Mouse (Mus musculus) thymus, postnatal 25 days (tissue): ENCODE measurements at regions not wholly inside any gene's neighbourhood (a gene's known extent, or its start where the extent isn't known, plus 50 kb on each side); places are given as distances from the start of the nearest gene placed in this dataset.
"Not testable (repeated sequence)": the region's sequence is repeated elsewhere in the genome, so short reads cannot be mapped to it uniquely, and the experiment has no call there.

ENCODE experiments used
- DNase-seq: peaks from one replicate; pipeline ENCODE4 v3.0.0; 2022

DNA sequence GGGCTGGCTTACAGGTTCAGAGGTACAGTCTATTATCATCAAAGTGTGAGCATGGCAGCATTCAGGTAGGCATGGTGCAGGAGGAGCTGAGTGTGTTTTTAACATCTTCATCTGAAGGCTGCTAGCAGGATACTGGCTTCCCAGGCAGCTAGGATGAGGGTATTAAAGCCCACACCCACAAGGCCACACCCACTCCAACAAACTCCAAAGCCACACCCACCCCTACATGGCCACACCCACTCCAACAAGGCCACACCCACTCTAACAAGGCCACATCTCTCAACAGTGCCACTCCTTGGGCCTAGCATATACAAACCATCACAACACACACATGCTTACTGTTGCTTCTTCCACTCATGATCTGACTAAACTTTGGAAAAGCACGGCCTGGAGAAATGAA lies 172.5 kb downstream of the Msrb3 start:
- no peak for DNase-seq

DNA sequence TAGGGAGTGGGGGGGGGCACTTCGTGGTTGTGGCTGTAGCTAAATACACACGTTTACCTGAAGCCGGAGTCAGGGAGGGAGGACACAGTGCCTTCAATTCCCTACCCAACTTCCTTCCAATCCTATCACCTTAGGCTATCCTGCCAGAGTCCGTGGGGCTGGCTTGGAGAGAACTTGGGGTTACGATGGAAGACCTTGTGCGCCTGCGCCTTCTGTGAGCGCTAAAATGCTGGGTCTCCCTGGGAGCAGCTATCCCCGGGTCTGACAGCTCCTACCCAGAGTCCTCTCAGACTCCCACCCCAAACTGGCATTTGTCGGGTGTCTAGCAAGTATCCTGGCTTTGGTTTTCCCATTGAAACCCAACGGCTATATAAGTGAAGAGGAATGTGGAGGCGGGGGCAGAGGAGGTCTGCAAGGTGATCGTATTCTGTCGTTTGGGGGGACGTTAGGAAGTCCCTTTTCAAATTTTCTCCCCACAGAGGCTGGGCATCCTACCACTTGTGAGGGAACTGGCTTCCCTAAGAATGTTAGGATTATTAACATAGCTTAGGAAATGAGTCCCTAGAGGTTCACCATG lies 176.9 kb downstream of the Msrb3 start:
- no peak for DNase-seq

DNA sequence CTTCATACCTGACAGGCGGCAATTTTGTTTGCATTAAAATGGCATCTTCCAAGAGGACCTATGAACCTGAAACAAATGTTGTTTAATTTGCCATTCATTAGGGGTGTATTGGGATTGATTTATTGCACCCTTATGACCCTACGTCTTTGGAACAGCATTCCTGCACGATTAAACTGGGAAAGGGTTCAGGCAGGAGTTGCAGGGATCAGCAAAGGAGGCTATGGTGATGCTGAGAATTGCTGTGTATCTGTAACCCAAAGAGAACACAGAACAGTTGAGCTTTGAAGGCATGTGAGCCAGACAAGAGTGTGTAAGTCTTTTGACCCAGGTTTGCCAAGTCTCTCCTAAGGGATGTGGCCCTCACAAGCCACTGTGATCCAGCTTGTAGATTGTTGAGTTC lies 177.9 kb downstream of the Msrb3 start:
- no peak for DNase-seq

DNA sequence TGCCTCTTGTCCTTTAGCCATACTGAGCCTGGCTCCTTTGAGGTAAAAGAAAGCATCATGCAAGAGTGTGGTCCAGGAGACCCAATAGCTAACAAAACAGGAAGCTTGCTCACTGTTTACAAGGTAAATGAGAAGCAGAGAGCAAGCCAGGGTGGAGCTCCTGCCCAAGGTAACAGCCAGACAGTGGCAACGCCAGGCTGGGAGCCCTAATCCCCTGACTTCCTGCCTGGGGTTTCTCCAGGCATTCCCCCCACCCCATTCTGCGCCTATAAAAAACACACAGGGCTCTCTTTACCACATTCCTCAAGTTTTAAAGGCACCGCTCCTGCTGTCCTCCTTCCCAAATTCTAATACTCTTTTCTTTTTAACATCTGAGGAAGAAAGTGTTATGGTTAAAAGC lies 178.8 kb downstream of the Msrb3 start:
- no peak for DNase-seq

DNA sequence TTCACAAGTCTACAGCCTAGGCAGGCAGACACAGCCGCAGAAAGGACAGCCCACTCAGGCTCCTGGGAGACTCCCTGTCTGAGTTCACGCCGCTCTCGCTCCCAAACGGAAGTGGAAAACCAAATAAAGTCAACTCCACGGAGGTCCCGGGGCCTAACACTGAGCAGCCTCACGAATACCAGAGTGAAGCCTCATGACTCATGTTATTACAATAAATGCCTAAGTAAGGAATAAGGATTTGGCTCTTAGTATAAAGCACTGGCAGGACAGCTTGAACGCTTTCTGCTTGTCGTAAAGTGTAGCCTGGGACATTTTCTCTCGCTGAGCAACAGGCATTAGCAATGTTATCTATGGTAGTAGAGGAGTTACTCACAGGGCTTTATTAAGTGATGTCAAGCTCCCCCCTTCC lies 181.7 kb downstream of the Msrb3 start:
- no peak for DNase-seq

DNA sequence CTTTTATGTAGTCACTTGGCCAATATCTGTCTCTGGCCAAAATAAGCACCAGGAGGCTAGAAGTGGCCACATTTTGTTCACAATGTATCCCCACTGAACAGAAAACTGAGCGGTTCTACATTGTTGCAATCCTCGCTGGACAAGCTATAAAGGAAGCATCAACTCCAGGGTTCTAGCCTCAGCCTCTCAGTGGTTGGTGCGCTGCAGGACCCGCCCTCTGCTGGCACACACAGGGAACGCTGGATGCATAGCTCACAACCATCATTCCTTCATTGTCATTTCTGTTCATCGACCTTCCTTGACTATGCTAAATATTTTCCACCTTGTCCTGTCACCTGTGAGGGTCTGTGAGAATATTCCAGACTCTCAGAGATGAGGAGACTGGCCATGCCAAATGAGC lies 182.5 kb downstream of the Msrb3 start:
- DNase-seq: no peak

DNA sequence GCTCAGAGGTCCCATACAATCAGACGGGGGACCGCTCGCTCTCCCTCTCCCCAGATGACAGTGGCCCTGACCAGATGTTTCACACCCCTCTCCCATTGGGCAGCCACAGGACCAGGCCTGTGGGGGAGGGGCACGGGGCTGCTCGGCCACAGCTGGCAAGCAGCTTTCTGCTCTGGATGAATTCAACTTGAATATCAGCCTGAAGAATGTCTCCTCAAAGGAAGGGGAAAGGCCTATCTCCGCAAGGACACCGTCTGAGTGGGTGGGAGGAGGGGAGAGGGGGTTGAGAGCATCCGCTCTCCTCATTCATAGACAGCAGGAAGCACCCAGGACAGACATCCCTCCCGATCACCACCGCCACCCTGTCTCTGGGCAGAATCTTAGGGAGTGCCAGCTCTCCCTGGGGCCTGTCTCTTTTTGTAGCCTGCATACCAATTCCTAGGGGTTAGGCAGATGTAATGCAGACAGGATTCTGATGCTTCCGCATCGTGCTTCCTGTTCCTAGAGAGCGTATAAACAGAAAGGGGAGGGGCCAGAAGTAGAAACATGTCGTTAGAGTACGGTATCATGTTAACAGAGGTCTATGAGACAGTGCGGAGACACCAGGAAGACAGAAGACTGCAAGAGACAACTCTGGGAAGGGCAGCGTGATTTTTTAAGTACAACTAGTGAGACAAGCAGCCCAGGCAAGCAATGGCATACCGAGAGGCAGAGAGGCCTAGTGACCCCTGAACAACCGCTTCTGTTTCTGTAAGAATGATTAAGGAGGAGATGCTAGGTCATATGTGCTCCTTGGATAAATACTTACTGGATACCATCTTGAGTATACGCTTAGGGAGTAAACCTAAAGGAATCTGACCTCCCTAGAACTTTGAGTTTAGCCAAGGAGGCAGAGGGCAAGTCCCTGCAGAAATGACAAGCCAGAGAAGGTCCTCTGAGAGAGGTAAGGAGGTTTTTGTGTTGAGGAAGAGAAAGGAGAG lies 190.8 kb downstream of the Msrb3 start:
- no peak for DNase-seq

DNA sequence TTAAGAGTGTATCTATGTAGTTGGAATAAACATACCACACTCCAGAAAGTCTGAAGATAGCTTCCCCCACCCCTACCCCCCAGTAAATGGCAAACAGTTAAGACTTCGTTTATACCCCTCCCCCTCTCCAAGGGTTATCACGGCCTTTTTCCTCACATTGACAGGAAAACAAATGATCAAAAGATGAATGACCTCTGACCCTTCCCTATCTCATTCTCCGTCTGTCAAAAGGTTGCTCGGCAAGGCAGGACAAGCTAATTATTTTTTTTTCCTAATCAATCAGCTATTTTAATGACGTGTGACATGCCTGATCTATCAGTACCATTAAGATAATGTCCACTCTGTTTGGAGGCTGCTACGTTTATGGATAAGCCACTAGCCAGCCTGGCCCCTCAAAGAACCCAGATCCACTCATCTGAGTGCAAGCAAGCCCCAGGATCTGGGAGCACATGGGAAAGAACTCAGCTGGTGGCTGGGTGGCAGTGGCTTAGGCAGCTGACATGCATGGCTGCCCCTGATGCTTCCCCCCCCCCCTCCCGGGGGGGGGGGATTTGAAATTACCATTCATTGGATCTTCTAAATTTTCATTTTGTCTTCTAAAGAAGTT lies 192.1 kb downstream of the Msrb3 start:
- DNase-seq: no peak

DNA sequence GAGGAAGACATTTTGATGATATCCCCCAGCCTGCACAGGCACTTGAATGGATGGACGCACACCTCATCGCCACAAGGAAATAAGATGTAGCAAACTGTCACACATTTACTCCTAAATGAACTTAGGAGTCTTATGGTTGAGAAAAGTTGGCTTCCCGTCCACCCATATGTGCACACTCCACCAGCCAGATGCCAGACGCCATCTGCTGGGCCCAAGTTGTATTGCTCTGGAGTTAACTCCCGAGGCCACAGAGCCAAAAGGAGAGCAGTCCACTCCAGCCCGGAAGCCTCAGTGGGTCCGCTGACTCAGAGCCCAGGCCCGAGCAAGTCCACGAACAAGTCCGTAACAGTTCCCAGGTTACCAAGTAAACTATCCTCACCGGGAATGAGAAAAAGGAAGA lies 197.1 kb downstream of the Msrb3 start:
- peak; percentile 73 for DNase-seq

DNA sequence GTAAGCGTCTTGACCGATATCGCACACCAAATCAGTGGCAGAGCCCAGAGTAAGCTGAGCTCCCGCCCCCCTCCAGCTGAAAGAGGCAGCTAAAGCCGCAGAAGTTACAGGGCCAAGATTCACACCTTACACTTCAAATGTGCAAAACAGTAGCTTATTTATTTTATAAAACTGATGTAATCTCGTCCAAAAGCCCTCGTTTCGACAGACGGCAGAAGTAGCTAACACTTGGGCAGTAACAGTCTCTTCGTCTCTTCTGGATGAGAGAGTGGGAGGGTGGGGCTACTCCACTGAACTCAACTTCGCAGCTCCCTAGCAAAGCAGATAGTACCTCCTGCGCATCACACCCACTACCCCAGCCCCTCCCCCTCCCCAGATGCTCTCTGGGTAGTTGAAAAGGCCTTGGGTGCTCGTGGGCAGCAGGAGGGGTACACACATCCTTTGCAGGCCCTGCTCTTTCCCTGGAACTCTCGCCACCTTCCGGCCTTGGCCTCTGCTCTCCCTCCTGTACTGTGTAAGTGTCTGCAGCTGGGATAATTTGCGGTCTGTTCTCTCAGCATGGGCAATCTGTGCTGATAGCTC lies 201.5 kb downstream of the Msrb3 start:
- DNase-seq: peak; percentile 30

DNA sequence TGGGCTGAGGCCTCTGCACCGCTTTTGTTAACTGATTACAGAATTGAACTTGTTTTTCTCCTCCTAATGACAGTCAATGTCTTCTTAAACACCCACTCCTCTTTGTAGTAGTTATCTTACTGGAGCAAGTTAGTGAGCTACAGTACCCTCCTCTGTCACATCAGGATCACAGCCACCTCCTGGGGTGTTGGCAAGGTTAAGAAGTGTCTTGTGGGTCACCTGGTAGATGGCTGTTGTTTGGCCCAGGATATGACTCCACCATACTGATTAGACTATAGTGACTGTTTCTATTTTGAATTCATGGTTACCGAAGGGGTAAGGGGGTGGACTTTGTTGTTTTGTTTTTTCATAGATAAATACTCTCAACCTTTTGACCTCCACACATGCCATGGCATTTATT lies 202.4 kb downstream of the Msrb3 start:
- DNase-seq: no peak

DNA sequence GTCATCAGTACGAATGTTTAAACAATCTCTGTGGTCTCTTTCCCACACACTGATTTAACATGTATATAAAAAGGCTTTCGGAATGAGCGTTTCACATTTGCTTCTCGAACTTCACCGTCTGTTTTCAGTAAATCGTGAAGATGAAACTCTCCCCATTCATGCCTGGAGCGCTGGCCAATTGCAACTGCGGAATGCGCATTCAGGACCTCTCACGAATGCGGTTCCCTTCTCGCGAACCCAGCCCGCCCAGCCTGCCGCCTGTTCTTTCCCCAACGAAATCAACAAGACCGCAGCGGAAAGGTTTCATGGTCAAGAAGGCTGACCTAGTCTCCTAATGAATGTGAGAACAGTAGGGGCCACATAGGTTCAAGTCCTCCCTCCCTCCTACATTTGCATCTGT lies 204.4 kb downstream of the Msrb3 start:
- DNase-seq: no peak

DNA sequence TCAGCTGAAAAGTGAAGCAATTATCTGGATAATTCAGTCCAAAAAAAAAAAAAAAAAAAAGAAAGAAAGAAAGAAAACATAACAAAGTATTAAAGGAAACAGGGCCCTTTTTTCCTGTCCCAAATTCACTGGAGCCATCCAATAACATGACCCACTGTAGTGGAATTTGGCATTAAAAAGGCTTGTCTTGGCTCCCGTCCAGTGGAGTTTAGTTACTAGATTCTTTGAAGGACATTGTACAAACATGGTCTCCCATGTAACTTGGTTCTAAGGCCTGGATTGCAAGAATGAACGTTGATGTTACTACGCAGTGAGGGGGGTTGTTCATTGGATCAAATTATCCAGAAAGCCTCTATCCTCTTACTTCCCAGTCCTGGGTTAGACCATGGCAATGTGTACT lies 207.4 kb downstream of the Msrb3 start:
- DNase-seq: no peak

DNA sequence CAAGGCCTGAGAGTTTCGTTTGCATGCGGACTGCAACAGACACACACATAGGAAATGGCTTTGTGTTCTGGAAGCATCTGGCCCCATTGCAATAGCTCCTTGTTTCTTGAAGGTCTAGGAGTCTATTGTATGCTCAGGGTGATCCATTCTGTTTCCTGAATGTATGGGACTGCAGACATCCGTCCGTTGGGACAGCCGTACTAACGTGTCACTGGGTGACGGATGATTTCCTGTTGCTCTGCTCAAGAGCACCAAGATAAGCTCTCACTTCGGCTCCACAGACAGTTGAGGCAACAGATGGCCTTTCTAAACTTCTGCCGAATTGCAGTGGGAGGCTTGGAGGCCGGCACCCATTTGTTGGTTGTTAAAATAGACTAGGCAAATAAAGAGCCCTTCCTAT lies 209.9 kb upstream of the Hmga2 start:
- peak; percentile 23 for DNase-seq

DNA sequence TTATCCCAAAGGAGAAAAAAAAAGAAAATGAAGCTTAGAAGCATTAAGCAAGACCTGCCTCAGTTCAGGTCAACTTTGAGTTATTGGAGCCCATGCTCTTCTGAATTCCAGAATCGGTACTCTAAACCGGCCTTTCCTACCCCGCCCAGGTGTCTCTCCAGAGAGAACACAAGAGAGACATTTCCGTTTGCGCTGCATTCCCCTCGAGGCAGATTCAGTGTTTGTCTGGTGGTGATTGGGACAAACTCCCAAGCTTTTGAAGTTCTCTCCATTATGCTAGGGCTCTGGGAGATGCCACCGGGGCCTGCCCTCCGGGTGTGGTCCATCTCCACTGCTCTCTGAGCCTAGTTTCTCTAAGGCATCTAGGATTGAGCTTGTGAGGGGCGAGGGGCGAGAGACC lies 205.8 kb upstream of the Hmga2 start:
- no peak for DNase-seq

DNA sequence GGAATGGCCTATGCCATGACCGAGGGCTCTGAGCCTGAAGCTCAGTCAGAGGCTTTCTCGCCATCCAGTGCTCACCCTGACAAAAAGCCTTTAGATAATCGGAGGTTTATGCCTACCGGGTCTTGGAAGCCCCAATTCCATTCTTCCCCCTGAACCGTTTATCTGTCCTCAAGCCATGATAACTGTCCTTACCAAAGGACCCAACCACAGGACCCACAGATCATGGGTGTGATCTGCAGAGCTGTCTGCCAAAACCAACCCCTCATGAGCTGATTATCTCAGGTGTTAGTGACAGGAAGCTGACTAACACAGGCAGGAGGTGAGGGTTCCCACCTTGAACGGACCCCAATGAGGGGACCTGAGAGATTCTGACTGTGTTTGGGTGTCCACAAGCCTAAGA lies 203.7 kb upstream of the Hmga2 start:
- no peak for DNase-seq

DNA sequence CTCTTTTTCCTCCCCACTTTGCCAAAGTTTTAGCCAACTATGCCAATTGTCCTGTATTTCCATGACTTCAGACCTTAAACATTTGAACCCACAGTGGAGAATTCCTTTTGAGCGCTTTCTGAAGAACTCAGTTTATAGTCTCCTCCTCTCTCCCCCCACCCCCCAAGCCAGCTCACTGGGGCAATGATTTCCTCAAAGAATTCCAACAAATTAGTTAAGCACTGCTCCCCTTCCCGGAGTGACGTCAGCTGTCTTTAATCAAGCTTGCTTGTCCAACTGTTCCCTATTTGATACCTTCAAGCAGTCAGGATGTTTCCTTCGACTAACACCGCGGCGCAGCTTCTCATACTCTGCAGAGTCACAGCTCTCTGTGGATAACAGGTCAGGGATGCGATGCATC lies 202.0 kb upstream of the Hmga2 start:
- DNase-seq: no peak

DNA sequence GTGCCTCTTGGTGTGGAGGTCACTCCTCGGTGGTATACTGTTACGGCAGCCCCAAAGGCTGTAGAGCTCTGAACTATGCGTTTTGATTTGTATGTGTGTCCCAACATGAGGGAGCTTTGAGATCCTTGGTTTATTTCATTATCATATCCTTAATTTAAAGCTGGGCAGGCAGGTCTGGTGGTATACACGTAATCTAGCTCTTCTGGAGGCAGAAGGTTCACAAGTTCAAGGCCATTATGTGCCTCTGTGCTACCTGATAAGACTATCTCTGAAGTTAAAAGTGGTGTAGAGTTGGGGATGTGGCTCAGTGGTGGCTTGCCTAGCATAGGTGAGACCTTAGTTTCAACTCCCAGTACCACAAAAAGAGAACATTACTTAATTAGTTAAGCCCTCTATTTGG lies 199.1 kb upstream of the Hmga2 start:
- no peak for DNase-seq

DNA sequence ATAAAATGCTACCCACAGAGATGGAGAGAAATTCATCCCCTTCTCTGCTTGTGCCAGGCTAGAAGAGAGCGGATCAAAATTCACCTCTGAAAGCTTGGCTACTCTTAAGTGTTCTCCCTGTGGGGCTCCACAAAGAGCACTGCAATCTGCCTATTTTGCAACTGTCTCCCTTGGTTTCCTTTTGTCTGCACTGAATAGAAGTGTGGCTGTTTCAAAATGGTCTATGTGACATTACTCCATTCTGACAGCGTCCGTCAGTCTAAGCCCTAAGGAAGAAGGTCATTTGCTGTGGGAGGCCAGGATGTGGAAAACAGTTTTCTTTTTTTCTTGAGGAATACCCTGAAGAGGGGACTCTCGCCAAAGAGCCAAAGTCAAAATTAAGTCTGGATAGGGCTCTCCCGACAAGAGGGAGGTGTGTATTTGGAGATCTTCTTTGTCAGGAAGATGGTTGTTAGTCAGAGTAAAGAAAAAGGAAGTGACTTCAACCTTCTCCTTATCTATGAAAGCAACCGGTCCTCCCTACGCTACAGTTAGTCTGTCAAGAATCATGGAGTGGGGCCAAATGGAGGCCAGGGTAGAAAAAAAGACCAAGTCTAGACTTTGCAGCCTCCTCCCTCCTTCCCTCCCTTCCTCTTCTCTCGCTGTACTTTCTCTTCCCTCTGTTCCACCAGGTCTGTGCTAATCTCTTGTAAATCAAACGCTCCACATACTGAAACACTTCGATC lies 198.2 kb upstream of the Hmga2 start:
- no peak for DNase-seq

DNA sequence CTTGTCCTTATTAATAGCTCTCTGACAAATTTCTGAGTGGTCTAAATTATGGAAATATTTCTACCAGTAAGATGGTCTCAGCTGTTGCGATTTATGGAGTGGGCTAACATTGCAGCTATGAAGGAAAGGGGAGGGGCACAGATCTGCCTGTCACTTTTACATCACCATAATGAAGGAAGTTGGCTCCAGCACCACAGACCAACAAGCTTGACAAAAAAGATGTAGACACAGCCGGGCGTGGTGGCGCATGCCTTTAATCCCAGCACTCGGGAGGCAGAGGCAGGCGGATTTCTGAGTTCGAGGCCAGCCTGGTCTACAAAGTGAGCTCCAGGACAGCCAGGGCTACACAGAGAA lies 191.4 kb upstream of the Hmga2 start:
- not testable (repeated sequence) for DNase-seq

DNA sequence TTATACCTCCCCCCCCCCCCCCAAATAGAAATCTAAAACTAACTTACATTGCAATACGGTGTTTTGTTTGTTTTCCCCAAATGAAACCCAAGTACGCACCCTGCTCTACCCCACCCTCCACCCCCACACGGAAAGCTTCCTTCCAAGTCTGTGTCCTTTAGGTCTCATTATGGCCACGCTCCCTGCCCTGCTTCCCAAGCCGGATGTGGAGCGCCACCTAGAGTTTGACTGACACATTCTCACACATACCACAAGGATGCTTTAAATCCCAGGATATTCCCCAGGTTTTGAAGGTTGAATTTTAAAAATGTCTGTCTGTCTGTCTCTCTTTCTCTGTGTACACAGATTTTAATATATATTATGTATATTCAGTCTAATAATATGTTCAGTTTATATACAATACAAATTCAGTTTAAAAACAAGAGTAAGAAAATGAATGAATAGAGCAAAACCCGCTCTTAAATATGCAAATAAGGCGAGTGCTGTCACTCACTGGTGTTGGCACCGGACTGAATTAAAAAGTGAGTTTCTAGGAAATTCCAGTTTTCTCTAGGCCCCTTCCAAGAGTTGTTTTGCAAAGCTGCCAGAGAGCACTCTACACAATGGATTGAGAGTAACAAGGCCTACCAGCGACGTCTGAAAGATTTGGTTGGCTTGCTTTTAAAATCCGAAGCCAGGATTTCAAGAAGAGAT lies 190.9 kb upstream of the Hmga2 start:
- DNase-seq: peak; percentile 32

DNA sequence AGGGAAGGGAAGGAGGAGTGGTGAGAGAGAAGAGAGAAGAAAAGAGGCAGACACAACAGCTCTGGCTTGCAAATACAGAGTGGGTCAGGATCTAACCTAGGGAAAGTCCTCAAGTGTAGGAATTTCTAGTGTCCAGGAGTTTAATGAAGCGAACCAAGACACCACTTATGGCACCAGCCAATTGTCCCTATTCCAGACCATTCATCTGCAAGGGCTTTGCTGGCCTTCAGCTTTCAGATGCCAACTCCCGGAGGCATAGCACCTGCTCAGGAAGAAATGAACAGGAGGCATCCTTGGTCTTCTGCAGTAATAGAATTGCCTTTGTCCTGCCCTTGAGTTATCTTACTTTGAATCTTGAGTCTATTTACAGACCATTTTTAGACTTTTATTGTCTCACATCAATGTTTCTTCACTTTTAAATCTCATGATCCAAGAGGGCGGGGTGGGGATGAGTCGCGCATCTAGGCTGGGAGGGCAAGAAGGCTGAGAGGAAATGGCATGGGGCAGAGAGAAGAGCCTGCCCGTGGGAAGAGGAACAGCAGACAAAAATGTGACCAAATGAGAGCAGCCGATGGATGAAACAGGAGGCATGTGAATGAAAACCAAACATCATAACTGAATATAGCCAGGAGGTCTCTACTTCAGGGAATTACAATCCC lies 190.1 kb upstream of the Hmga2 start:
- no peak for DNase-seq
